Mouse (Mus musculus): ENCODE measurements around the gene Kbtbd4. TPM values are rescaled to one million over a fixed set of nuclear protein-coding genes. Genes with fewer than 3 reads are reported as not detected.

The Kbtbd4 gene
- total and polyA plus RNA-seq, 3 experiments: 21.9 to 23.1 TPM; not detected in 1

- peaks cover 6 to 43% of the 10 kb centered on the region in 2 experiments for H3K36me3 ChIP-seq (ENCODE audit: control insufficient read depth in 1 of 2, insufficient read depth in 2 of 2, low read length in 2 of 2)
- peak; percentile 87 for DNase-seq (ENCODE audit: low read depth, low spot score)
- no peaks in the 10 kb centered on the region for H3K27me3 ChIP-seq (ENCODE audit: control insufficient read depth in 1 of 2, insufficient read depth in 2 of 2, low read length in 2 of 2)
- H3K9ac ChIP-seq (ENCODE audit: control insufficient read depth, low read depth, low read length, poor library complexity, severe bottlenecking): peak within 1 kb of the TSS; percentile 100
- peak within 1 kb of the TSS; percentile 83 to 95 for H3K4me3 ChIP-seq (ENCODE audit: control insufficient read depth in 1 of 2, insufficient read depth in 1 of 2, low read depth in 2 of 2, low read length in 2 of 2)
- H3K79me2 ChIP-seq (ENCODE audit: control insufficient read depth, insufficient read depth, low read length, poor library complexity): peaks cover 54% of the 10 kb centered on the region
- H3K27ac ChIP-seq (ENCODE audit: control insufficient read depth, low read depth, low read length): peak within 1 kb of the TSS; percentile 68
- H3K9me3 ChIP-seq (replicated peaks; ENCODE audit: insufficient read depth, low read length): no peaks in the 10 kb centered on the region
- peaks cover 9 to 14% of the 10 kb centered on the region in 2 experiments for H3K4me1 ChIP-seq (ENCODE audit: control insufficient read depth in 1 of 2, insufficient read depth in 2 of 2, low read length in 2 of 2)
- TF ChIP-seq POLR2AphosphoS2 (IDR thresholded peaks at IDR 0.05; ENCODE audit: low read length): peak; percentile 34; the same call in 1 of the 2 replicates
- peak; percentile 58 to 94; a peak in 3 of 4 replicates for TF ChIP-seq POLR2A (IDR thresholded peaks at IDR 0.05; ENCODE audit: control insufficient read depth in 1 of 2, insufficient read depth in 1 of 2, low read depth in 1 of 2, low read length in 2 of 2, poor library complexity in 1 of 2)
- TF ChIP-seq CTCF (IDR thresholded peaks at IDR 0.05 in 2 of 3, conservative IDR thresholded peaks at IDR 0.05 in 1 of 3; ENCODE audit: control insufficient read depth in 1 of 3, insufficient read depth in 1 of 3, low read depth in 2 of 3, low read length in 3 of 3, poor library complexity in 1 of 3, severe bottlenecking in 1 of 3): peak; percentile 57 to 81 (median 75); a peak in 5 of 6 replicates
- TF ChIP-seq ETS1 (IDR thresholded peaks at IDR 0.05; ENCODE audit: low read depth, low read length): no peak
- 0 out of 2 replicates have a peak, but pooled peaks have one; percentile 49 for TF ChIP-seq UBTF (IDR thresholded peaks at IDR 0.05; ENCODE audit: borderline replicate concordance, insufficient read depth, low read depth, low read length)
- no peak for TF ChIP-seq GATA1 (IDR thresholded peaks at IDR 0.05; ENCODE audit: low read depth, low read length)
- TF ChIP-seq ZC3H11A (IDR thresholded peaks at IDR 0.05; ENCODE audit: low read depth, low read length): no peak
- no peak; the same call in 1 of the 2 replicates for TF ChIP-seq KAT2A (conservative IDR thresholded peaks at IDR 0.05; ENCODE audit: low read depth, low read length)
- TF ChIP-seq MEF2A (IDR thresholded peaks at IDR 0.05; ENCODE audit: extremely low read depth, insufficient replicate concordance, low read depth, low read length, poor library complexity, severe bottlenecking): no peak
- TF ChIP-seq NRF1 (IDR thresholded peaks at IDR 0.05; ENCODE audit: insufficient read depth, low read depth, low read length, poor library complexity, severe bottlenecking): peak; percentile 48; the same call in 1 of the 2 replicates
- TF ChIP-seq ZNF384 (IDR thresholded peaks at IDR 0.05; ENCODE audit: low read depth, low read length): no peak
- TF ChIP-seq CHD1 (IDR thresholded peaks at IDR 0.05; ENCODE audit: low read depth, low read length): no peak; the same call in 1 of the 2 replicates
- peak; percentile 76 for TF ChIP-seq NELFE (IDR thresholded peaks at IDR 0.05; ENCODE audit: low read depth, low read length)
- peak; percentile 94 for TF ChIP-seq MXI1 (IDR thresholded peaks at IDR 0.05; ENCODE audit: low read depth, low read length)
- TF ChIP-seq SIN3A (IDR thresholded peaks at IDR 0.05; ENCODE audit: low read length): peak; percentile 66
- no peak for TF ChIP-seq SMC3 (IDR thresholded peaks at IDR 0.05; ENCODE audit: low read depth, low read length)
- no peak for TF ChIP-seq TBP (IDR thresholded peaks at IDR 0.05; ENCODE audit: low read depth, low read length)
- no peak for TF ChIP-seq EP300 (IDR thresholded peaks at IDR 0.05; ENCODE audit: low read depth in 1 of 2, low read length in 2 of 2)
- peak; percentile 59; the same call in 1 of the 2 replicates for TF ChIP-seq TCF12 (IDR thresholded peaks at IDR 0.05; ENCODE audit: low read depth, low read length)
- 0 out of 2 replicates have a peak, but pooled peaks have one; percentile 71 for TF ChIP-seq ZMIZ1 (IDR thresholded peaks at IDR 0.05; ENCODE audit: low read depth, low read length)
- no peak for TF ChIP-seq POLR2AphosphoS5 (IDR thresholded peaks at IDR 0.05; ENCODE audit: borderline replicate concordance, low read depth, low read length)
- no peak for TF ChIP-seq ZKSCAN1 (IDR thresholded peaks at IDR 0.05; ENCODE audit: low read depth, low read length)
- TF ChIP-seq MAZ (IDR thresholded peaks at IDR 0.05; ENCODE audit: low read depth, low read length): peak; percentile 91; the same call in 1 of the 2 replicates
- peak; percentile 75 for TF ChIP-seq USF1 (IDR thresholded peaks at IDR 0.05; ENCODE audit: low read depth, low read length)
- TF ChIP-seq E2F4 (IDR thresholded peaks at IDR 0.05; ENCODE audit: borderline replicate concordance, low read depth, low read length): no peak
- TF ChIP-seq CHD2 (IDR thresholded peaks at IDR 0.05; ENCODE audit: low read length): no peak
- TF ChIP-seq MYC (IDR thresholded peaks at IDR 0.05; ENCODE audit: low read depth, low read length): peak; percentile 51; the same call in 1 of the 2 replicates
- TF ChIP-seq HCFC1 (IDR thresholded peaks at IDR 0.05; ENCODE audit: low read depth, low read length): peak; percentile 75; the same call in 1 of the 2 replicates
- no peak for TF ChIP-seq MAFK (IDR thresholded peaks at IDR 0.05; ENCODE audit: borderline replicate concordance, low read depth, low read length)
- TF ChIP-seq ELF1 (IDR thresholded peaks at IDR 0.05; ENCODE audit: low read depth, low read length): 0 out of 2 replicates have a peak, but pooled peaks have one; percentile 37
- TF ChIP-seq RCOR1 (IDR thresholded peaks at IDR 0.05; ENCODE audit: low read depth, low read length): no peak
- TF ChIP-seq MYB (IDR thresholded peaks at IDR 0.05; ENCODE audit: low read depth, low read length): no peak
- TF ChIP-seq MAX (IDR thresholded peaks at IDR 0.05; ENCODE audit: low read length): peak; percentile 70; the same call in 1 of the 2 replicates
- no peak for TF ChIP-seq TAL1 (IDR thresholded peaks at IDR 0.05; ENCODE audit: low read length)
Observed at GRCm38 (mm10) chr2:90940233-90941229, 36.0 kb downstream of the Kbtbd4 start, which contains the start of gene Celf1. TSS of gene Celf1 (plus strand) at chr2:90940382.
